Mouse (Mus musculus) 3134 (cell line): Measurements from ENCODE around the gene Tldc2.

Experiments
- DNase-seq: peaks from one replicate; pipeline ENCODE4 v3.0.0-alpha.2; 2011; ENCODE audit warnings: low spot score; ENCODE audit not compliant: insufficient read length; ENCODE audit errors: extremely low read depth

Gene Tldc2

DNA sequence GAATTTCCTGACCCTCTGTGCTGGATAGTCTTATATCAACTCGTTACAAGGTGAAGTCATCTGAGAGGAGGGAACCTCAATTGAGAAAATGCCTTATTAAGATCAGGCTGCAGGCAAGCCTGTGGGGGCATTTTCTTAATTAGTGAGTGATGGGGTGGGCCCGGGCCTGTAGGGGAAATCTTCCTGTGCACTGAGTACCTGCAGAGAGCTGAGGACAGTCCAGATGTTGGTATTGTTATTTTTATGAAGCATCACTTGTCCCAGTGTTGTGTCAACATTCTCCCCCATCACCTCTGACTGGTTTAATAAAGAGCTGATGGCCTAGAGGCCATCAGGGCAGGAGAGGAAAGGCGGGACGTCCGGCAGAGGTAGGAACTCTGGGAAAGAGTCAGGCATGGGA is 57.3 kb downstream of the Tldc2 start:
- DNase-seq: no peak

DNA sequence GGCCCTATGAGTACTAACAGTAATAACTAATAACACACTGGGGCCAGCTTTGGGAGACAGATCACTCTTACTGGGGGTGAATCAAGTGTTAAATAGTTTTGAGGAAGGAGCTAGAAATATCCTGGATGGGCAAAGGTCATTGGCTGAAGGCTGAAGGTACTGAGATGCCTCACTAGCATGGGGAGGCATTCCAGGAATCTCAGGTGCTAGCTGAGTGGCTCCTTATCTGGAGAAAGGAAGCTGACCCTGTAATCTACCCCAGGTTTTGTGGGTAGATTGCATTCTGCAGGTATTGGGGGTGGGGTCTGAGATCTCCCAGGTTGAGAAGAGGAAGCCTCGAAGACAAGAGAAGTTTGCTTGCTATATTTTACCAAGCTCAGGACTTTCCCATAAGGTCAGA is 58.3 kb downstream of the Tldc2 start:
- no peak for DNase-seq
